Mouse (Mus musculus): ENCODE measurements around the gene Rnf123.

Gene Rnf123

DNA sequence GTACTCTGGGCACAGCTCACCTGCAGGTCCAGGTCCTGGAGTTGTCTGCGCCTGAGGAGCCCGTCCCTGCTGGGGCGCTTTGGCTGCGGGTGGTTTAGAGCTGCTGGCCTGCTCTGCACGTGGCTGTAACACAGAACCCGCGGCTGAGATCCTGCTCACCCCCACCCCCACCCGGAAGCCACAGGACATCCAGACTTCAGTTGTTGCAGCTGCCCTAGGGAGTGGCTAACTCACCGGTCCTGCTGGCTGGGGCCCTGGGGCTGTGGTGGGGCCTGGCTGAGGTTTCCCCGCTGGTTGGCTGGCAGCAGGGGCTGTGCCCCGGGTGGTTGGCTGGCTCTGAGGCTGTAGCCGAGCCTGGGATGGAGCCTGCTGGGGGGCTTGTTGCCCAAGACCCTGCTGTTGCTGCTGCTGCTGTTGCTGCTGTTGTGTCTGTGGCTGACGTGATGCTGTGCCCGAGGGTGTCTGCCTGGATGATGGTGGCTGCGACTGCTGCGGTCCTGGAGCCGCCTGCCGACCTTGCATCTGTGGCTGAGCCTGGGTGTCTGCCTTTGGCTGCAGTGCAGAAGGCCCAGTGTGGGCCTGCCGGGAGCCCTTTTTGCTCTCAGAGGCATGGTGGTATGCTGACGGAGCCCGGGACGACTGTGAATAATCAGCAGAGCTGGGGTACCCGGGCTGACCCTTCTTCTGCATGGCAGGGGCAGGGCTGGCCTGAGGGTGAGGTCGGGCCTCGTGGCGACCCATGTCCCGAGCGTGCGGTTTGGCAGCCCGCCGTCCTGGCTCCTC is 21.8 kb upstream of the Rnf123 start:
- DNase-seq, result peak; percentile 36

- no peak for DNase-seq
Observed at GRCm38 (mm10) chr9:108099619-108100018, 16.5 kb upstream of the Rnf123 start.

GRCm38 (mm10) chr9:108095949-108096712 is 13.0 kb upstream of the Rnf123 start:
- DNase-seq, result no peak

DNA sequence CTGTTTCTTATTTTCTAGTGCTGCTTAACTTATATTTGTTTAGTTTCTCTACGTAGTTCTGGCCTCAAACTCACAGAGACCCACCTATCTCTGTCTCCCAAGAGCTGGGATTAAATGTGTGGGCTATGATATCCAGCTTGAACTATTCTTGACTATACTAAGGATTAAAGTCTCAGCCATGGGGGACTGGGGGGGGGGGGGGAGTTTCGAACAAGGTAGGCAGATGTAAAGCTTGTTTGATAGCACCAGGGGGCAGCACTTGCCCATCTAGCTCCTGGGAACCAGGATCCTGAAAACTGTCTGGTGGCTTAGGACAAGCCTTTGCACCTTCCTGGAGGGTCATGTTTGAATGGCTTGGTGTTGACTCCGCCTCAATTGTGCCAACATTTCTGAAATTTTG is 12.4 kb upstream of the Rnf123 start:
- DNase-seq, result peak; percentile 68

GRCm38 (mm10) chr9:108094998-108095411 is 11.9 kb upstream of the Rnf123 start:
- peak; percentile 44 for DNase-seq

DNA sequence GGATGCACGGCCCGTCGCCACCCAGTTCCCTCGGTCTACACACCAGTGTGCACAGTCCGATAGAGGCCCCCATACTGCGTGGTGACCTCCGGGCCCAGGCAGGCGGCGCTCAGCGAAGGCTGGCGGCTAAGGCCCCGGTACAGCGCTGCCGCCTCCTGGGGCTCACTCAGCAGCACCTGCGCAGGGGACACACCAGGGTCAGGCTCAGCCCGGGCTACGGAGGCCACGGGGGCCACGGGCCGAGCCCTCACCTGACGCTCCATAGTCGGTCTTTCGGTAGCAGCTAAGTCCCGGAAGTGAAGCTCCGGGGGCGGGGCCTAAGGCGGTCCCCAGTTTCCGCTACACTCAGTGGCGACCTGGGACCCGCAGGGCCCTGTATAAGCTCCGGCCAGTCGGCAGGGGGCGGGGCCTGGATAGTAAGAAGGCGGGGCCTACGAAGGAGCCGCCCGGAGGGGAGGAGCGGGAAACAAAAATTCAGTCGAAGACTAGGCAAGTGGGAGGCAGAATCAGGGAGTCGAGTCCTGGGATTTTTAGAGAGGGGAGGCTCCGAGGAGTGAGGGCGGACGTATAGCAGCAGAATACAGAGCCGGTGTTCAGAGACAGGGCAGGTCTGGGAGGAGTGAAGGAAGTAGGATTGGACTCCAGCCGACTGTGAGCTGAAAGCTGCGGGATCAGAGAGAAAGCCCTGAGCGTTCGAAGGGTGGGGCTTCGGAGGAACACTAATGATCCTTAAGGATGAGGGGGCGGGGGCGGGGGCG is 11.2 kb upstream of the Rnf123 start, which contains the start of gene Apeh:
TSS of gene Apeh (minus strand) at position 423 of the 758 bp plus-strand sequence.
- DNase-seq, result peak; percentile 97

GRCm38 (mm10) chr9:108093586-108093985 is 10.4 kb upstream of the Rnf123 start:
- no peak for DNase-seq

- no peak for DNase-seq
Observed at GRCm38 (mm10) chr9:108090611-108091120, 7.5 kb upstream of the Rnf123 start.

- no peak for DNase-seq
Observed at GRCm38 (mm10) chr9:108085261-108085660, 2.1 kb upstream of the Rnf123 start.

- no peak for DNase-seq
Observed at GRCm38 (mm10) chr9:108083561-108083960, 415 bp upstream of the Rnf123 start.

DNA sequence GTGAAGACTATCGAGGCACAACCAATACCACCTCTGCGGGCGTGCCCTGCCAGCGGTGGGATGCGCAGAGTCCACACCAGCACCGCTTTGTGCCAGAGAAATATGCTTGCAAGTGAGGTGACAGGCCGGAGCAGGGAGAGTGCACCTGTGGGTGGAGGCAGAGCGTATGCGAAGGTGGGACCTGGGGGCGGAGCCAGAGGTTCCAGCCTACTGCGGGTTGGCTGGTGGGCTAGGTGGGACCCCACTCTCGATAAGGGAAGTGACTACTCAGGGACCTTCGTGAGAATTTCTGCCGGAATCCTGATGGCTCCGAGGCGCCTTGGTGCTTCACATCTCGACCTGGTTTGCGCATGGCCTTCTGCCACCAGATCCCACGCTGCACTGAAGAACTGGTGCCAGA is 597 bp downstream of the Rnf123 start:
- DNase-seq, result peak; percentile 30

- no peak for DNase-seq
Observed at GRCm38 (mm10) chr9:108080168-108080567, 3.0 kb downstream of the Rnf123 start, which contains the start of gene Mst1. Mst1 (plus strand) TSS chr9:108080436.

- no peak for DNase-seq
Observed at GRCm38 (mm10) chr9:108073141-108073930, 9.8 kb downstream of the Rnf123 start.

- DNase-seq, result no peak
Observed at GRCm38 (mm10) chr9:108072481-108072924, 10.6 kb downstream of the Rnf123 start.

GRCm38 (mm10) chr9:108071801-108072200 is 11.3 kb downstream of the Rnf123 start:
- DNase-seq, result no peak

DNA sequence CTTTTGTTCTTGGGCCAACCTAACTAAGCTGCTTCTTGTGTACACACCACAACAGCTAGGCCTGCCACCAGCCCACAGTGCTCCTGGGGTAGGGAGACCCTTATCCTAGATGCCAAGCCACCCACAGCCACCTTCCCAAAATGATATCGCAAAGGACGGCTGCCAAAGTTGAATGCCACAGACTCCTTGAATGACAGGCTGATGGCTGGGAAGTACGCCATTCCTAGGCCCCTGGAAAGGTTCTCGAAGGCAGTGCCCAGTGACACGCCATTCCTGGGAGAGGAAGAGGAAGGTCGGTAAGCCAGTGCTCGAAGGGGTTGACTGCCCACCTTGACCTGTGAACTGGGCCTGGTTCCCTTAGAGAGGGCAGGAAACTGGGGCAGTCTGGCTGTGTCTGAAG is 13.6 kb downstream of the Rnf123 start:
- no peak for DNase-seq

- no peak for DNase-seq
Observed at GRCm38 (mm10) chr9:108069007-108069406, 14.1 kb downstream of the Rnf123 start.

DNA sequence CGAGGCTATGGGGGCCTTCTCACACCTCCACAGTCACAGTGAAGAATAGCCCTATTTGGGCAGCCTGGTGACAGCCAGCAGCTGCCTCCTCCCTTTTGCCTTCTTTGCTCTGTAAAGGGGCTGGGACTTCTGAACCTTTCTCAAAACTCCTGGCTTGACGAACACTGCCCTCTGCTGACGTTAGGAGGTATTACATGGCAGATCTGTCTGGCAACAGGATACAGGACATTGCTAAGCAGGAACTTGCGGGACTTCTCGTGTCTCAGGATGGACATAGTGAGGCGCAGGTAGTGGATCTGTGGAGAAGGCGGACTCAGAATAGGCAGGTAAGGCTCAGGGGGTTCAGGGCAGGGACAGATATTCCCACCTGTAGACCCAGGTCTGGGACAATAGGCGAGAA is 15.2 kb downstream of the Rnf123 start:
- peak; percentile 82 for DNase-seq

- no peak for DNase-seq
Observed at GRCm38 (mm10) chr9:108067199-108067598, 15.9 kb downstream of the Rnf123 start.

GRCm38 (mm10) chr9:108065491-108066011 is 17.6 kb downstream of the Rnf123 start:
- peak; percentile 70 for DNase-seq

GRCm38 (mm10) chr9:108063361-108063760 is 19.8 kb downstream of the Rnf123 start:
- no peak for DNase-seq

DNA sequence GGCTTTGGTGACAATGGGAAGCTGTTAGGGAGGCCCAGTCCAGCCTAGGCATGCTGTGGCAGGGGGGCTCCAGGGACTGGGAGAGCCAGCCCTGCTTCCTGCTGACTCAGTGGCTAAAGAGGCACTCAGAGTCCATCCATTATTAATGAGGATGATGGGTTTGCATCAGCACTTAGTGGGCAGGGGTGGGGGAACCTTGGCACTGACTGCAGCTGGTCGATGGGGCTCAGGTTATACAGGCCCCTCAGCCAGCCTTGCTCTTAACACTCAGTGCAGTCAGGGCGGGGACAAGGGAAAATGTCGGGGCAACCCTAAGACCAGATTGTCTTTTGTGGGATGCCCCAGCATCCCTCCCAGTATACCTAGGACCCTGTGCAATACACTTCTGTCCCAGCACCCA is 21.0 kb downstream of the Rnf123 start:
- DNase-seq, result no peak
